Mouse (Mus musculus): ENCODE measurements around the gene Gm26602.

DNA sequence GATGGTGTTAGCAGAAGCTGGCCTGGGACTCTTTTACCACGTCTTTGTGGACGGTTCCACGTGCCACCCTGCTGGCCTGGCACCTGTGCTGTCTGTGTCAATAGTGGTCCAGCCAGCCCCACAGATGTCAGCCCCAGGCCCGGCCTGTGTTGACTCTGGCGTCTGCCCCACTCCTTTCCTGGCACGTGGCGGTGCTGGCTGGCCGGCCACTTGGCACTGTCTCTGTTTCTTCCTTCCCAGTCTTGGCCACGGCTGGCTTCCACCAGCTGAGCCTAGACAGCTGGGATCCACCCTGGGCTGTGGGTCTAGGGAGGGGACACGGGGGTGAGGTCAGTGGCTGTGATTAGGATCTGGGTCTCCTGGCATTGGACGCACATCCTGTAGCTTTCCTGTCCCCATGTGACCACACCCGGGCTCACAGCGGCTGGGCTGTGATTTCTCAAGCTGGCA, 23.6 kb downstream of the Gm26602 start:
- TF ChIP-seq POLR2A (IDR thresholded peaks at IDR 0.05; ENCODE audit: low read depth, low read length) (no peak), CTCF (conservative IDR thresholded peaks at IDR 0.05; ENCODE audit: insufficient read depth, insufficient read length, low read depth, low read length) (no peak)
